Mouse (Mus musculus): Measurements from ENCODE around the gene Pip5kl1.
A peak's percentile ranks its signal among the peaks of the same experiment; 100 is the strongest.

Pip5kl1 gene

DNA sequence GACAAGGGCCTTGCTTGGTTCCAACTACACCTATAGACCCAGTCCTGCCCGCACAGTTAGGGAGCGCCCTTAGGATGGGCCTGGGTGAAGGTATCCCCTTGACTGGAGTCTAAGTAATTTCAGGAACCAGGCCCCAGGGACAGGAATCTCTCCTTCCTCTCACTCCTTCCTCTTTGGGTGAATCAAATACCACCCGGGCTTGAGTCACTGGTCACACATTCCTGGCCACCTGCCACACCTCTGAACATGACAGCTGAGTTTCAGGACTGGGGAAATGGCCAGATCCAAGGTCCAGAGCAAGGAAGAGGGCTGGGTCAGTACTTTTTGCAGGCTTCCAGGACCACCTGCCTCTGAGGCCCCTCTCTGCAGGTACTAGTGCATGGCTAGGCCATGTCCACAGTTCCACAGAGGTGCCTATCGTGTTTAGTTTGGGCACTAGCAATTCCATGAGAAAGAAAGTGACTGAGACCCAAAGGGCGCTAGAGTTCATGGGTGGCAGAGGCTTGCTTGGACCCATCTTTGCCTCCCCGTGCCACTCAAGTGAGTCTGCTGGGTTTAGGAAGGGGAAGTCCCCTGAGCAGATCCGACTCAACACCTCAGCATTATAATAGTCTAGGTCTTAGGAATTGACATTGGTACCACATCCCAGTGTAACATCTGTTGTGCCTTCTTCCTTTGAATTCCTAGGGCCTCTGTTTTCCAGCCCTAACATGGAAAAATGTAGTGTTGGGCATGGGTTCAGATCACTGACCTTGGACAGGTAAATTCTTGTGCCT is 26.4 kb upstream of the Pip5kl1 start:
- DNase-seq (ENCODE audit: low spot score in 2 of 2), result no peak

GRCm38 (mm10) chr2:32549171-32549570 is 25.4 kb upstream of the Pip5kl1 start:
- DNase-seq (ENCODE audit: low spot score in 2 of 2), result no peak

DNA sequence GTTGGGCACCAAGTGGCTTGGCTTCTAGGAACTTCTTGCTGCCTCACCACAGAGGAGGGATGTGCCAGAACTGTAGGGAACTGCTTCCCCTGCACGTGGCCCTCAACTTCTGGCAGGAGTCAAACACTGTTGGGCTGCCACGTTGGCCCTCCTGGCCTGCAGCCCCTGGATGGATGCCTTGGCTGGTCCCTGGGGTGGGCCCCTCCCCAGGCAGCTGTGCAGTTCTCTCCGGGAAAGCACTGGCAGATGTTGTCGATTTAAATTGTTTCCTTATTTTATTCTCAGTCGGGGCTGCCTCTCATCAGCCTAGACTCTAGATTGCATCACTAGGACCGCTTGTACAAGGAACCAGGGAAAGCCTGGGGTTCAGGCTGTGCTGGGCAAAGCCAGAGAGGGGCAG is 24.8 kb upstream of the Pip5kl1 start:
- no peak for DNase-seq (ENCODE audit: low spot score in 2 of 2)

DNA sequence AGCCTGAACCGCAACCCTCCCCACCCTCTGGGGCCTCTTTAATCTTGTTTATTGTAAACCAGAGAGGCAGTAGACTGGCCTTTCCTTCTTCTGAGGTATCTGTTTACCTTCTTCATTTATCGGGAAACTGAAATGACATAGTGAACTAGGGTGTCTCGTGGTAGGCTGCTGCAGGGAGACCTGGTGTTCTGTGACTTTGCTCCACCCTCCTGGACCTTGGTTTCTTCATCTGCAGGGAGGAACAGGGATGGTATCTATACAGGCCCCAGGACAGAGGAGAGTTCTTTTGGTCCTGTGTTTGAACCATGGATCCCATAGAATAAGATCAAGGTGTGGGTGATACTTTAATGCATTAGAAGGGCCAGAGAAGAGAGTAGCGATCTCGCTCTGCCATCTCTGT is 23.4 kb upstream of the Pip5kl1 start:
- no peak for DNase-seq (ENCODE audit: low spot score in 2 of 2)

GRCm38 (mm10) chr2:32553592-32554148 is 20.9 kb upstream of the Pip5kl1 start:
- no peak for DNase-seq (ENCODE audit: low spot score in 2 of 2)

DNA sequence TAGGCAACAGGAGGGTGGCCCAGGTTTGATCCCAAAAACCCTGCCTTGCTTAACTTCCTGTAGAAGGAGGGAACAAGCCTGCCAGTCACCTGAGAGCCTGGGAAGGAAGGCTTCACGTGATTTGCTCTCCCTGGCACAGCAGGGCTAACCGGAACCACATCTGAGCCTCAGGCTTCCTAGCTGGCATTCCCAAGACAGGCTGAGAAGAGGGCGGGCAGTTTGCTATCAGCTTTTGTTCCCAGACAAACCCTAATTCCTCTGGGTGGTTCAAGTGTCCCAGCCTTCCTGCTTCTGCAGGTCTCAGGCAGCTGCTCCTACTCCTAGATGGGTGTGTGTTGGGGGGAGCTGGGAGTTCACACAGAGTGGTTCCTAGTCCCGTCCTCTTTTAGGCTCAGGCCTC is 19.1 kb upstream of the Pip5kl1 start:
- no peak for DNase-seq (ENCODE audit: low spot score in 2 of 2)

DNA sequence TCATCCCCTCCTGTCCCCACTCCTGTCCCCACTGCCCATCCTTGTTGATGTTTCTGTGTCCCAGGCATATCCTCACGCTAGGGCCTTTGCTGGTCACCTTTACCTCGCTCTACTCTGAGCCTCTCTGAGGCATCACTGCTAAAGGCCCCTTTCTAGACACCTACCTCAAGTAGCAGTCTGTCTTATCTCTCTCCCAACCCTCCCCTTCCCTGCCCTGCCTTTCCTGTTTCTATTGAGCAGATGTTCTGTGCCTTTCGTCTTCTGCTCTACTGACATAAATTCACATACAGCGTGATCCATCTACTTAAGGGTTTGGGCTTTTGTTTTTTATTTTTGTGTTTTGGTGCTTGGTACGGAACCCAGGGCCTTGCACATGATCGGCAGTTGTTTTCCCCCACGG is 18.6 kb upstream of the Pip5kl1 start:
- DNase-seq (ENCODE audit: low spot score in 2 of 2), result no peak

DNA sequence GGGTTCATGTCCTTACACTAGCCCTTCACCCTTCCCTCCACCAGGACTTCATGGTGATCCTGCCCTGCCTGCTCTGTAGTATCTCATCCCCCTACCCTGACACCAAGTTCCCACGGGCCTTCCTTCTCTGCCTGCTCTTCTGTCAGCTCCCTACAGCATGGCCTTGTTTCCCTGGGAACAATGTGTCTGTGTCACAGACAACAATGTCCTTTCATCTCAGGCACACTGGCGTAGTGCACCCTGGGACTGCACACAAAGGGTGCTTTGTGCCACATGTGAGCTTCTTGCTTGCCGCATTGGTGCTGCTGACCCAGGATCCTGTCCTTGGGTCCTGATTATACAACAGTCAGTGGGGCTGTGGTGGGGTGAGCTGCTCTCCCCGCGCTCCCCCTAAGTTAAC is 15.0 kb upstream of the Pip5kl1 start:
- DNase-seq (ENCODE audit: low spot score in 2 of 2), result no peak

DNA sequence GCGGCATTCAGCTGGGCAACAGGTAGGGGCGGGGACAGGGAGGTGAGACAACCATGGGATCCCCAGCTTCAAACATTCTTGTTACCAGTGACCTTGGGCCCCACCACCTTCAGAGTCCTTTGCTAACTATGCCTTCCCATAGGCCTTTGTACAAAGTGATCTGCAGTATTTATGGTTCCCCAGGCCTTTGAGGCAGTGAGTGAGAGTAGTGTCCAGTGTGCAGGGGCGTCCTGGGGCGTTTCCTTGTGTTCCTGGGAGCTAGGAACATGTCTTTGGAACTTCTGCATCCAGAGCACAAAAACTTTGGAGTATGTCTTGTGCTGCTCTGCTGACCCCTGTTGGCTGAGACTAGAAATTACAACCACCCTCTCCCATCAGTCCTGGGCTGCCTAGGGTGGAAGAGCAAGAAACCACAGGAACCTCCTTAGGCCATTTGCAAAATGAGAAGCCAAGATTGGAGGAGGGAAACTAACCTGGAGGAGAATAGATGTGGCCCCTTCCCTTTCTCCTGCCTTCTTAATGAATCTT is 8.0 kb upstream of the Pip5kl1 start:
- DNase-seq (ENCODE audit: low spot score in 2 of 2), result peak; percentile 53 to 63

- DNase-seq (ENCODE audit: low spot score in 2 of 2), result no peak
Measured at GRCm38 (mm10) chr2:32568149-32568548, 6.4 kb upstream of the Pip5kl1 start.

- DNase-seq (ENCODE audit: low spot score in 2 of 2), result no peak
Measured at GRCm38 (mm10) chr2:32568941-32569340, 5.7 kb upstream of the Pip5kl1 start.

DNA sequence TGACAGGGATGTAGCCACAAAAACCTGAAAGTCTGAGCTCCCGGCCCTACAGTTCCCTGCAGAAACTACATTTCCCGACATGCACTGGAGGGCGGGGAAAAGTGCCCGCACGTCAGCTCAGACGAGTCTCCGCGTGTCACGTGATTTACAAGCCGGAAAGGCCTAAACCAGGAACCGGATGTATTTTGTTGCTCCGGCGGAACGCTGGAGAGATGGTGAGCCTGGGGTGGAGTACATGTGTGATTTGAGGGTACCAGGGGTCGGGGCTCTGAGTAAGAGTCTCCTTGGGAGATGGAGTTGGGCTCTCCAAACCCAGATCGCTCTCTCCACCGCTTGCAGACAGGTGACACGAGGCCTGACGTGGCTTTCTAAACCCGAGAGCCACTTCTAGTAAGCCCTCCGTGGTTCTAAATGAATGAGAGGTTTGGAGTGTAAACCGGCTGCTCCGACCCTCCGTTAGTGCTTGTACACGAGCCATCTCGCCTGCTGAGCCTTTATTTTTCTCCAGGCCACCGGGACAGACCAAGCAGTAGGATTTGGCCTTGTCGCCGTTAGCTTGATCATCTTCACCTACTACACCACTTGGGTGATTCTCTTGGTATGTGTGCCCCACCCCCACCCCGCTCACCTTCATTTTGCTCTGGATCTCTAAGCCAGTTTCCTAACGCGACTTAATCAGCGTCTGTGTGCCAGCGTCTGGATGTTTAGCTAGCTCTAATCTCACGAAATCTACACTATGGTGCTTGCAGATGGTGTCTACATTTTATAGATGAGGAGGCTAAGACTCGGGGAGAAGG is 3.7 kb upstream of the Pip5kl1 start, which contains the start of gene Dpm2:
Dpm2 (plus strand) TSS at position 161 of the 797 bp plus-strand sequence.
- peak; percentile 89 to 92 for DNase-seq (ENCODE audit: low spot score in 2 of 2)

- DNase-seq (ENCODE audit: low spot score in 2 of 2), result no peak
Measured at GRCm38 (mm10) chr2:32572196-32572595, 2.4 kb upstream of the Pip5kl1 start.

- peak; percentile 34 to 49 for DNase-seq (ENCODE audit: low spot score in 2 of 2)
Measured at GRCm38 (mm10) chr2:32574901-32575585, 446 bp downstream of the Pip5kl1 start.

- peak in 1 of 2 experiments; percentile 33 for DNase-seq (ENCODE audit: low spot score in 2 of 2)
Measured at GRCm38 (mm10) chr2:32575586-32576160, 1.1 kb downstream of the Pip5kl1 start, which contains the start of gene 9430097D07Rik. Gene 9430097D07Rik (minus strand): TSS chr2:32575684.

DNA sequence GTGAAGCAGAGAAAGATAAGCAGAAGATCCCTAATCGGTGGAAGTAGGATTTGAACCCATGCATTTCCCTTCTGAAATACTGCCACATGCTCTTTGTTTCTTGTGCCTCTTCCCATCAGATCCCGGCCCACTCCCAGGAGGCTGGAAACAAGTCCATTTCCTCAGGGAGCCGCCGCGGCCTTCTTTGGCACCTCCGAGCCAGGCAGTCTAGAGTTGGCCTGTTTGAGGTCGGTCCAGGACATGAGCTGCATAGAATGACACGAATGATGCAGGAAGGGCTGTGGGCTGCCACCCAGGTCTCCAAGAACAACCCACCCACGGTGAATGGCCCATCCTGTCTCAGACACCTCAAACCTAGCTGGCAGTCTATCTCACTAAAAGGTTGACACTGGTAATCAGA is 1.9 kb downstream of the Pip5kl1 start:
- no peak for DNase-seq (ENCODE audit: low spot score in 2 of 2)

DNA sequence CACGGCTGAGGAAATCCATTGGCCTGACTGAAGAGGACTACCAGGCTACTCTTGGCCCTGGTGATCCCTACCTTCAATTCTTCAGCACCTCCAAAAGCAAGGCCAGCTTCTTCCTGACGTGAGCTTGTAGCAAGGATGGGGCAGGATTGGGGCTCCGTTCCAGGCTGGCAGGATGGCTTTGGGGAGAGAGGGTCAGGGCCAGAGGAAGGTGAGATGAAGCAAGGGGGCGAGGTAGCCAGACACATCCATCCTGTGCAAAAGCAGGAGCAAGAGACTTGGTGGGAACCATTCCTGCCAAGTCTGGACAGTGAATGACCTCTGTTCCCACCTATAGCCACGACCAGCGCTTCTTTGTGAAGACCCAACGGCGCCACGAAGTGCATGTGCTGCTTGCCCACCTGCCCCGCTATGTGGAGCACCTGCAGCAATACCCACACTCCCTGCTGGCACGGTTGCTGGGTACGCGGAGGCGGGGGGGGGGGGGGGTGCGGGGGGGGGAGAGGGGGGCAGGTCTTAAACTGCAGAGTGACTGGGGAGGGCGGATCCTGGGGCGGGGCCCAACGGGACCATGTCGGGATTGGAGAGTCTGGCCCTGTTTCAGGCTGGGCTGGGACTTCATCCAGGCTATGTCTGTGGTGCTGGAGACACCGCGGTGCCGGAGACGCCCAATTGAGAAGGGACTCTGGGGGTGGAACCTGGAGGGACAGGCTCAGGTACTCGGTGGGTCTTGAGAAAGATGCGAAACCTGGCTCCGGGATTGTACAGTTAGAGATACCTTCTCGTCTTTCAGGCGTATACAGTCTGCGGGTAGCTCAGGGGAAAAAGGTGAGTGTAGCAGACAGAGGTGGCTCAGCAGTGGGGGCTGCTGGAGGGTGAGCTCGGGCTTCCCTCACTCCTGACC is 3.8 kb downstream of the Pip5kl1 start:
- no peak for DNase-seq (ENCODE audit: low spot score in 2 of 2)

DNA sequence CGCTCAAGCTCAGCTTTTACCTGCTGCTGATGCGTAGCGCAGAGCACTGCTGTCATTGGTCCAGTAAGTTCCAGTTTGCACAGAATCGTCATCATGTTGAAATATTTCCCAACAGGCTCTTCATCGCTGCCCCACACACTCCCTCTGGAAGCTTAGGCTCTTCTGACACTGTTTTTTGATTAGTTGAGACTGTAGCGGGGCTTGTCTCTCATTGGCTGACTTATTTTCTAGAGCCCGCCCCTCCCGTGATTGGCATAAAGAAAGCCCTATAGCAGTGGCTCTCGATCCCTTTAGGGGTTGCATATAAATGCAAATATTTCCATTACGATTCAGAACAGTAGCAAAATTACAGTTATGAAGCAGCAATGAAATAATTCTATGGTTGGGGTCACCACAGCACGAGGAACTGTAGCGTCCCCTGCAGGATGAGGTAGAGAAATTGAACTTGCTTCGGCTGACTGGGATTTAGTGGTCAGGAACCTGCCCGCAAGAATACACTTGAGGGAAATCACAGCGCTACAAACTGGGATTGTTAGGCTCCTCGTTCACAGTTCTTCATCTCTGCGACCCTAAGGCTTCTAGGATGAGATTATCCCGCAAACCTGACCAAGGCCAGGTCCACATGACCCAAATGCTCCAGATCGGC is 7.0 kb downstream of the Pip5kl1 start:
- DNase-seq (ENCODE audit: low spot score in 2 of 2), result no peak
